Mouse (Mus musculus) brain, adult 2 months (tissue): ENCODE results near the gene Prtg.

Source experiments
- DNase-seq: peaks from one replicate; pipeline ENCODE4 v3.0.0; 2011; ENCODE audit warnings: low read depth, low spot score

Gene Prtg

GRCm38 (mm10) chr9:72809077-72809476, 2.4 kb downstream of the Prtg start:
- no peak for DNase-seq

GRCm38 (mm10) chr9:72810607-72811006, 3.9 kb downstream of the Prtg start:
- DNase-seq = no peak

GRCm38 (mm10) chr9:72812091-72812490, 5.4 kb downstream of the Prtg start:
- no peak for DNase-seq

- DNase-seq = no peak
Observed at GRCm38 (mm10) chr9:72812594-72813570, 6.2 kb downstream of the Prtg start.

- DNase-seq = no peak
Observed at GRCm38 (mm10) chr9:72825511-72825910, 18.8 kb downstream of the Prtg start.

GRCm38 (mm10) chr9:72825976-72826375, 19.3 kb downstream of the Prtg start:
- no peak for DNase-seq

GRCm38 (mm10) chr9:72828616-72829257, 22.1 kb downstream of the Prtg start:
- DNase-seq = no peak

- peak; percentile 62 for DNase-seq
Observed at GRCm38 (mm10) chr9:72833992-72834696, 27.5 kb downstream of the Prtg start.

GRCm38 (mm10) chr9:72835007-72835406, 28.3 kb downstream of the Prtg start:
- peak; percentile 65 for DNase-seq

GRCm38 (mm10) chr9:72836708-72837495, 30.2 kb downstream of the Prtg start:
- no peak for DNase-seq

GRCm38 (mm10) chr9:72837598-72838160, 31.0 kb downstream of the Prtg start:
- no peak for DNase-seq

GRCm38 (mm10) chr9:72838256-72838655, 31.6 kb downstream of the Prtg start:
- DNase-seq = peak; percentile 54

- DNase-seq = no peak
Observed at GRCm38 (mm10) chr9:72839346-72839990, 32.8 kb downstream of the Prtg start.

- peak; percentile 82 for DNase-seq
Observed at GRCm38 (mm10) chr9:72844496-72844895, 37.8 kb downstream of the Prtg start.

- DNase-seq = no peak
Observed at GRCm38 (mm10) chr9:72846160-72846559, 39.5 kb downstream of the Prtg start.

GRCm38 (mm10) chr9:72851541-72851940, 44.9 kb downstream of the Prtg start:
- no peak for DNase-seq

GRCm38 (mm10) chr9:72851979-72852378, 45.3 kb downstream of the Prtg start:
- DNase-seq = no peak

- DNase-seq = no peak
Observed at GRCm38 (mm10) chr9:72853681-72854190, 47.1 kb downstream of the Prtg start.

- DNase-seq = no peak
Observed at GRCm38 (mm10) chr9:72856721-72857120, 50.0 kb downstream of the Prtg start.

GRCm38 (mm10) chr9:72860764-72861163, 54.1 kb downstream of the Prtg start:
- no peak for DNase-seq
